Mouse (Mus musculus): ENCODE measurements around the gene Mbnl2.

Mbnl2 gene

DNA sequence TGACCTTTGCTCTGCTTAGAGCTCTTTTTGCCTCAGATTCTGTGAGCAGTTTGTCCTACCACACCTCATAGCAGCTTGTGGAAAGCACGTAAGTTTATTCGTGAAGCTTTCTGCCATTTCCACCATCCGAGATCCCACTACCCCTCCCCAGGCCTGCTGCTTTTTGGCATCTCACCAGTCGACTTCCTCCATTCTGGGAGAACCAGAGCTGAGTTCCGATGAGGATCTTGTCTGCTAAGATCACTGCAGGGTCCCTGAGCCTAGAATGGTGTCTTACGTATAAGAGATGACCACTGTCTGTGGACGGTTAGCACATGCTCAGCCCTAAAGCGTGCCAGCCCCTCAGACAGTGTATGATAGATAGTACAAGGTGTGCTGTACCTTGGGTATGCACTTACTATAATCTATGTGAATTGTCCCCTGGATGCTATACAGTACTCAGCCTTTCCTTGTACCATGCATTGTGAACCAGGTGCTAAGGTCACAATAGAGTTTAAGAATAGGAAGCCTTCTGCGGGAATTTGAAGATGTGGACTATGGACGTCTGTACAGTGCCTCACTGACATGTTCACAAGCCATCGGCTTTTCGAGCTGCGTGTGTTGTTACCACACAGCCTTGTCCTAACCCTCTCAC, 55.5 kb downstream of the Mbnl2 start:
- no peak for DNase-seq

DNA sequence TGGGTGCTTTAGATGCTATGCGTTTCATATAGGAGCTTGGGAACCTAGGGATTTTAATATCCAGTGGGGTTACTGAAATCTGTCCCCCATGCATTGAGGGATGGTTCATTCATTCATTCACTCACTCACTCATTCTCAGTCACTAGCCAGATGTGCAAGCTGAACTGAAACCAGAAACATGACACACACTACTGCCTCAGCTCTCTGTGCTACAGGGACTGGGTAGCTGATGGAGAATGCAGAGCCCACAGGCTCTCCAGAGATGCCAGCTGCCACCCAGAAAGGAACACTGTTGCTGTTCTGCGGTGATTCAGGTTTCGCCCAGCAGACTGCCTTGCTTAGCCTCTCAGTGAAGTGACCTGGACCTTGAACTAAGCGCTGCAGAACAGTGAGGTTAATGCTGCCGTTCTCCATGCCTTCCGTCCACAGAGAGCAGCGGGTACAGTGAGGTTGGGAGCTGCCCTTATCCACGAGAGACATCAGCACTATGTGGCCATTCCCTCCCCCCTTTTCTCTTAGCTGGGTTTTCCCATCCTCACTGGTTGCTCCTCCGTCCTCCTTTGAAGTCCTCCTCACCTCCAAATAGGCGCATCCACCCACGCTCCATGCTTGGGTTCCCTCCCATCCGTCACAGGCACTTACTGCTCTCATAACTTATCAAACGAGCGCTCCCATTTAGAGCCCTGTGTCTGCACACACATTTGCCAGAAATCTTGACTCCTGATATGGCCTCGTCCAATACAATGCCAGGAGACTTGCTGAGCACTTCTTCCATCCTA, 58.2 kb downstream of the Mbnl2 start:
- DNase-seq, result peak; percentile 20 to 21

DNA sequence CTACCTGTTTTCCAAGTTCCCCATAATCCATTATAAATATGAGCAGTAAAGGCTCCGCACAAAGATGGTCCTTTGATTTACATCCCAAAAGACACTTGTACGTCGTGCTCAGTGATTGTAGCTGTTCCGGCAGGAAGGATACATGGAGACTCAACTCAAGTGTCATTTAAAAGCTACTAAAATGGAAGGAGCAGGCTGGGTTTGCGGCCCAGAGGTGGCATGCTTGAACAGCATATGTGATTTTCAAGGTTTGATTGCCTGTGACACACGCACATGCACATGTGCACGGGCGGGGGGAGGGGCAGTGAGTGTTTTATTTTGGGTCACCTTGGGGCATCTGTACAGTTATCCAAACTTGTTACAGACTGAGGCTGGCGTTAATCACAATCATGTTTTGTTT, 59.9 kb downstream of the Mbnl2 start:
- no peak for DNase-seq

DNA sequence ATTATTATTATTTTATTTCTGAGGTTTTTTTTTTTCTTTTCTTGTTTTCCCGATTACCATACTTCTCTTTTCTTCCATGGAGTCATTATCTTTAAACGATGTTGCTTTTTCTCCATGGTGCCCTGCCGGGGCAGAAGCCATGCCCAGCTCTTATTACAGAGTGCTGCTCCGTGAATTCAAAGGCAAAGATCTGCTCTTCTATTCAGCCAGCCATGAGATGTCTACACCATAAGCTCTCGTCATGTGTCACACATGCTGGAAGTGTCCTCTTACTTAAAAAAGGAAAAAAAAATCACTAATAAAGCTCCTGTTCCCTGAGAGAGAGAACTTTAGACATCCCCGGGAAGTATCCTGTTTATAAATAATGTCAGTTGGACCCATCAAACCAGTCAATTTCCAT, 60.4 kb downstream of the Mbnl2 start:
- DNase-seq, result no peak

DNA sequence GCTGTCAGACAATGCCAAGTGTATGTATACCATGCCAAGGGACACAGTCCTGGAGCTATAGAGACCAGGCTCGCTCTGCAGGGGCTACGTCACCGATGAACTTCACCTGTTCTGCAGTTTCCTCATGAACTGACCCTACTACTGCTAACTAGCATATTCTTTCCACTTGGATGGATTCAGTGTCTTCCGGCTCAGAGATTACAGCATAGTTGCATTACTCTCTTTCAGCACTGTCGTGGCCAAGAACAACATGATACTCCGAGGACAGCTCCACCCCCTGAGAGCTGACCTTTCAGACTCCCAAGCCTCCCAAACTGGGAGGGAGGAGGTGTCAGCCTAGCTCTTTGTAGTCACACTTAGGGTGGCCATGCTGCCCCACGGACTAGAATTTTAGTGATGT, 60.9 kb downstream of the Mbnl2 start:
- DNase-seq, result no peak

DNA sequence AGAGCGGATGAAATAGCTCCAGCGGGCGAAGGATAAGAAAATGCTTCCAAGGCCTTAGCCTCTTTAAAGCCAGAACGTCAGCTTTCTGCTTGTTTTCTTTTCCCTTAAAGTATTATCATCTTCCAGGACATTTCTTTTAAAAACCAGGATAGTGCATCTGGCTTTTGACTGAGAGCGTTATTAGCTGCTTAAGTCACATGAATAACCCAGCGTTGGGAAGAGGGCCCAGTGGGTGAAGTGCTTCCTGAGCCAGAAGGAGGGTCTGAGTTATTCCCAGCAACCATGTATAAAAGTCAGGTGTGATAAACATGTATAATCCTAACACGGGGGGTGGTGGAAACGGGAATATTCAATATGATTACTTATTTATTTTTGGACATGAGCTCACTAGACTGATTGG, 61.4 kb downstream of the Mbnl2 start:
- DNase-seq, result no peak

DNA sequence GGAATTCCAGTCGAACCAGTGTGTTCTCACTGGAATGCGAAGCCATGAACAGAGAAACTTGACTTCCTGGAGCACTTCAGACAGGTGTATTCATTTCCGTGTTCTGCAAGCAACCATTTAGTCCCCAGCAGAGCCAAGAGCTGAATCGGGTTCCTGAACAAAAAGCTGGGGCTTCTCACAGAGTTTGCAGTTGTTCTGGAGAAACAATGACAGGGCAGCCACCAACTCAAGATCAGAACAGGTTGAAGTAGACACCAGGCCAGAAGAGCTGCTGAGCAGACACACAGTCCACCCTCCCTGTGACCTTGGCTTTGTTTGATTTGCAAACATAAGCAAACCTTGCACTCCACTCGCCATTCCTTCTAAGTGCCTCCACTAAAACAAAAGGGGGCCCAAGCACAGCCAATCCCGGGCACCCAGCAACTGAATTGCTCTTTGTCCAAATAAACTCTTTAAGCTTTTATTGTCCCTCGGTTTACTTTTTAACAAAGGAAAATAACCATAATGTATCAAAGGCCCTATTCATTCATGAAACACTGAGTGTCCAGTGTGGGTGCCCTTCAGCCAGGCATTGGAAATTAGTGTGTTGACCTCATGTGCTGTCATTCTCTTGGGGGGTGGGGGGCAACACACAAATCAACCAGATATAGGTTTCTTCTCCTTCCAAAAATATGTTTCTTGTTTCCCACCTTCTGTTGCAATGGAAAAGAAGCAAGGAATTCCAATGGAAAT, 62.4 kb downstream of the Mbnl2 start:
- no peak for DNase-seq

DNA sequence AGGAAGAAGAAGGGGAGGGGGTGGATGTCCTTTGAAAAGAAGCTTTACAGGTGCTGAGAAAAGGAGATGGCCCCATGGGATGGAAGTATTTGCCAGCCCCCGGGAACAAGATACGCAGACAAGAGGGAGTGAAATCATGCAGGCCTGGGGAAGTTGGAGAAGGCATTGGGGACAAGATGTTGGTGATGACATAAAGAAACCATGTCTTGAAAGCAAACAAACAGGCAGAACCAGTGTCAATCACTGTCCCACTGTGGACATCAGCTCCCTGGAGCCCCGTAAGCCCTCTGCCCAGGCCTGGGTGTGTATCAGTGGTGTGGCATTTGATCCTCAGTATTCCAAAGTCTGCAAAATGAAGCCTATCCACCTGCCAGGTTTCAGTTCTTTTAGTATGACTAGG, 63.2 kb downstream of the Mbnl2 start:
- no peak for DNase-seq

DNA sequence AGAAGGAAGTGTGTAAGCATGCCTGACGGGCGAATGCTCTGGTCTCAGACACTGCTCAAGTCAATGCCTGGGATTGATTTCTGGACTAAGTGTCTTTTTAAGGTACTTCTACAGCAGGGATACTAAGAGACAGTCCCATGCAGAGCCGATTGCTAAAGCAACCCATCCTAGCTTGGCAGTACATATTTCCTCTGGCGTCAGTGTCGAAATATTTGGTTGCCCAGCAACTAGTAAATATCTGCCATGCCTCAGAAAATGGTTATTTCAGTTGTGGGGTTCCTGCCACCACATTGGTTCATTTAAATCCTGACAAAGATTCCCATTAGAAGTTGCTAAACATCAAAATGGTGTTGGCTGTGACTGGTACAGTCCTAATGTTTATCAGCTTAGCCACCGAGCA, 66.4 kb downstream of the Mbnl2 start:
- DNase-seq, result no peak

DNA sequence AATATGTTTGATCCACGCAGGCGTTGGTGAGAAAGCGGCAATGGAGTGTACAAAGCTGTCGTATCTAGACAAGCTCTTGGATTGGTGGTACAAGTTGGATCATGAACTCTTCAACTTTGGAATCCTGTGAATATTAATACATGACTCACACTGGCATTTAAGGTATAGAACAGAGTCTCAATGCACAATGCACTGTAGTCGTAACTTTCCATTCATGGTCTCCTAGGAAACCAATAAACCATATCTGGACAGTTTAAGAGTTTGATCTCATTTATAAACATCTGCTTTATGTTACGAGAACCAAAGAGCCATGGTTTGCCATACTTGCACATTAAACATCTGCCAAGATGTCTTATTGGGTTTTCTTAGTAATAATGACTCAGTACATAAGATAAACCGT, 66.9 kb downstream of the Mbnl2 start:
- no peak for DNase-seq

DNA sequence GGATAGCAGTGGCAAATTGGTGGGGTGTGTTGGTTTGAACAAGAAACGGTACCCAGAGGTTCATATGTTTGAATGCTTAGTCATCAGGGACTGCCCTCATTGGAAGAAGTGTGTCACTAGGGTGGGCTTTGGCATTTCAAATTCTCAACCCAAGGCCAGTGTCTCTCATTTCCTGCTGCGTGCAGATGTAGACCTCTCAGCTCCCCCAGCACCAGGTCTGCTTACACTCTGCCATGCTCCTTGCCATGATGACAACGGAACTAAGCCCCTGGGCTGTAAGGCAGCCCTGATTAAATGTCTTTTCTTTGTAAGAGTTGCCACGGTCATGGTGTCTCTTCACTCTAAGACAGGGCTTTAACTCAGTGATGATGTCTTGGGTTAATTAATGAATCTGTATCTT, 69.2 kb downstream of the Mbnl2 start:
- DNase-seq, result no peak

DNA sequence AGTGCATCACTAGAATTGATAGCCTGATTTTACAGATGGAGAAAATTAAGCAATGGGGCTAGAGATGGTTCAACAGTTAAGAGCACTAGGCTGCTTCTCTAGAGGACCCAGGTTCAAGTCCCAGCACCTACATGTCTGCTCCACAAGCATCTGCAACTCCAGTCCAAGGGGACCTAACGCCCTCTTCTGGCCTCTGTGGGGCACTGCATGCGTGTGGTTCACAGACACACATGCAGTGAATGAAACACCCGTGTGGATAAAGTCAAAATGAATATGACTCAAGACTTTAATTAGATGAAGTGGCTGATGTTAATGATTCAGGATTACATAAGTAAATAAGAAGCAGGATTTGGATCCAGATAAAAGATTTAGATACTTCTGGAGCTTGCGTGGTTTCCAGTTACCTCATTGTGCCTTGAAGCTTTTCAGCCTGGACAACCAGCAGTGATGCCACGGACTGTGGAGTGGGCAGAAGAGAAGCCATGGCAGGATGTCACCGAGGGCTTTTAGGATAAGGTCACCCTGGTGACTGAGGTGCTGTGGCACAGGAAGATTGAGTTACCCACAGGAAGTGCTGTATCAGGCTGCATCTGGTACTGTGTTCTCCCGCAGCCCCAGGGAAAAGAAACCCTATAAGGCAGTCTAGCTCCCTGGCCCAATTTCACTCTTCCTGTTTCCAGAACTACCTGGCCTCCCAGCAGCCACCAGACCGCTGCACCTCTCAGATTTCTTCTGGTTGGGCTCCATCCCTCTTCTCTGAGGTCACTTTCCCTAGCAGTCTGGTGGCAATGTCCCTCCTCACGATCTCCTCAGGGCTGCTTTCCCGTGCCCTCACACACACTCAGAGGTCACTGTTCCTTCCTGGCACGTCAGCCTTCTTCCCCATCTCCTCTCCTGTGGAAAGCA, 72.2 kb downstream of the Mbnl2 start:
- DNase-seq, result peak; percentile 28 to 37

DNA sequence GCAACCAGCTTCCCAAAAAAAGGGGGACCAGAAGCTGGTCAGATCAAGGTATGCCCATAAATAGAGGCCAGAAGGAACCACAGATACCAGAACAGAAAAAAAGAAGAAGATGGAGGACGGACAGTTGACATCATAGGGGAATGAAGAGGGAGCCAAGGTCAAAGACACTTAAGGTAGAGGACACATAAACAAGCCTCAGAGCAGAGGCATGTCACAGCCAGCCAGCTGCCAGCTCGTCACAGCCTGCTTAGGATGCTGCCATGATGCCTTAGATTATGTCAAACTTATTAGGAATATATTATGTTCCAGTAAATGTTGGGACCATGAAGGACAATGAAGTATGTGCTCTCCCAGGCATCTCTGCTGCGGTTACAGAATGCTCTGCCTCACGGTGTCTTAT, 73.9 kb downstream of the Mbnl2 start:
- DNase-seq, result no peak

DNA sequence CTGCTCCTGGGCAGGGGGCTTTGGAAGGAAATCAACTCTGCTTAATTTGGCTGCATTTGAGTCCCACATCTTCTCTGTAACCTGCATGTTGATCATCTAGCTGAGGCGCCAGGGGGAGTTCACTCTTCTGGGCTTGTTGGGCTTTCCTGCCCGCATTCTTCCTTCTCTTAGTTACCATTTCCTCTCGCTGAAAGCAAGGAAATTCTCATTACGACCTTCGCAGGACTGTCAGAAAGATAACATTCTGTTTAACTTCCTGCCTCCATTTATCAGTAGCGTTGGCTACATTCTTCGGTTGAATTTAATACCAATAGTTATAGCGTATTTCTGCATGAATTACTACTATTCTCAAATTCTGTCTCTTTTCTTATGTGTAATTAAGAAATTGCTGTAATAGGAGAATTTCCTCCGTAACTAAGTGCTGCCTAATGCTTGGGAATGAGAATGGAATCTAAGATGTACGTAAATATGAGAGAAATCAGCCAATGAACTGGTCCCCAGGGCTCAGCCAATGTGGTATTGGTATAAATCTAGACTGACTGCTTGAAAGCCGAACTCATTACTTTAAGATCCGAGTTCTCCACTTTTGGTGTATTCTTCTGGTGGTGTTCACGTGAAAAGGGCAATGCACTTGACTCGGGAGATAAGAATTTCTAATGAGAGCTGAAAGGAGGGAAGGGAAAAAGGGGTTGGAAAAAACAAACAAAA, 76.8 kb downstream of the Mbnl2 start:
- no peak for DNase-seq

DNA sequence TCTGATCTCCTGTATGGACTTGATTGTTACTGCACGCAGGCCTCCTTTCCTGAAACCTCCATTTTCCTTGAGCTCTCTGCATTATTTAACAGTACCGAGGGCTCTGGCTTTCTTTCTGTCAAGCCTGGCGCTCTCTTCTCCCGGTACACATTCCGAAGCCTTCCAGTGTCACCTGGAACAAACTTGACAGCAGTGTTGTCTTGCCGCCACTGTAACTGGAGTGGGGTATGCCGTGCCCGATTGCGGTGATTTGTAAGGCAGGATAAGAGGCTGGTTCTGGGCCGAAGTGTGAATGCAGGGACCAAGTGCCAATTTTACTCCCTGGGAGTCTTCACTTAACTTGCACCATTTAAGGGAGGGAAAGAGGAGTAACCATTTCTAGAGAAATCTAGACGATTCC, 77.7 kb downstream of the Mbnl2 start:
- no peak for DNase-seq

DNA sequence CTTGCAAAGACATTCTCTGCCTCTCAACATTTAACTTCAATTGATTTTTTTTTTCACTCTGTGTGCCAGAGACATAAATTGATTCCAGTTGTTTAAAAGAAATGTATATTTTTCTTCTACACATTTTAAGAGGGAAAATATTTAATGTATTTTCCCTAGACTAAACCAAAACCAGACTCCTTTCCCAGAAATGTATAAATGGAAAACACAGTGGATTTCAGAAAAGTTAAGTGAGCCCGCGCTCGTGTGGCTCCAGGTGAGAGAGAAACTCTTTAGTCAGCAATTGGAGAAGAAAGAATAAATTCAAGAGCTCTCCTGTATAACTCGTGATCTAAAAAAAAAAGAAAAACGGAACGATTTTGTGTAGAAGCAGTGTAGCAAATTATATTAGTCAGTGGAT, 79.1 kb downstream of the Mbnl2 start:
- no peak for DNase-seq

DNA sequence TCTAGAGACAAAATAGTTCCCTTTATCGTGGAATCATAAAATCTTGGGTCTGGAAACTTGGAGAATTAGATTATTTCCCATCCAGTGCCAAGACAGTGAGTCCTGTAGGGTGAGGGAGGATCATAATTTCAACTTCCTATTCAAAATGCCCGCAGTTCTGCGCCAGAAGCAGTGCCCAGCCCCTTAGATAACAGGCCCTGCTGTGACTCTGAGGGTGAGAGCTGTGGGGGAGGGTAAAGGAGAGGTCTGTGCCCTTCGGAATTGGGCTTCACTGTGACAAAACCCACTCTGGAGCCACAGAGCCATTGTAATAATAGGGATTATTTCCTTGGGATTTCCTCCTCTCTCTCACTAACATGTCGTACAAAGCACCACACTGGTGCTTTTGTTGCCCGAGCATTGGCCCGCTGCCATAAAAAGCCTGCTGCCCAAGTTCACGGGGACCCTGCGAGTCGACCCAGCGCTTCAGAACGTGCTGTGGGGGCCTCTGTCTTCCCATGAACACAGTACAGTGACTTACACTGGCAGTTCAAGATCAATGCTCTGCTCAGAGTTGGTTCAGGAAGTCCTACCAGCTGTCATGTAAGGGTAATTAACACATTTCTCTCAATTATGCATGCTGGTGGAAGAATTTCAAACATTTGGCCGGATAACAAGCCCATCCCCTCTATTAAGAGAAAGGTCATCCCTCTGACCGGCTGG, 79.7 kb downstream of the Mbnl2 start:
- no peak for DNase-seq

DNA sequence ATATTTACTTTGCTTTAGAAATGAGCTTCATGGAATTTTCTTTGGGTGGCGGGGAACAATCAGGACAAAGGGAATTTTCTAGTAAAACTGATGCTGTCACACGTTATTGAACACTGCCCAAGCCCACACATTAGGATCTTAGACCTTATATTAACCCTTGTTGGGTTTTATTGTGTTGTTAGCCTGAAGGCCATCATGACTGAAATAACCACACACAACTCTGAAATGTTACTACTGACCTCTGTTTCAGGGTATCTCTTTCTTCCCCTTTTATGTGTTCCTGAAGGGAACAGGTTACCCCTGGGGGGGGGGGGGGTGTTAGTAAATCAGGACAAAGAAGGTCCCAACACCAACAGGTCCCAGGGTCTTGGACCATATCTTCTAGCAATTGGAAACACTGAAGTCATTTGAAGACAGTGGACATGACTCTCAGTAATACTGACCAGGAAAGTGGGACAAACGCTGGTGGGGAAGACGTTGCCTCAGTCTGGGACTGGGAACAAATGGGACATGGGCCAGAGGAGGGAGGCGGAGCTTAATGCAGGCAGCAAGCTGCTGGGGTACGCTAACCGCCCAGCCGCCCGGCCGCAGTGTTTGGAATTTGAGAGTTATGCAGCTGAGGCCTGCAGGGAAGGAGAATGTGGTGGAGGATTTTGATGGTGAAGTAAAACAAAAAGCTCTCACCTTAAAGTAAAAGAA, 80.4 kb downstream of the Mbnl2 start:
- no peak for DNase-seq

DNA sequence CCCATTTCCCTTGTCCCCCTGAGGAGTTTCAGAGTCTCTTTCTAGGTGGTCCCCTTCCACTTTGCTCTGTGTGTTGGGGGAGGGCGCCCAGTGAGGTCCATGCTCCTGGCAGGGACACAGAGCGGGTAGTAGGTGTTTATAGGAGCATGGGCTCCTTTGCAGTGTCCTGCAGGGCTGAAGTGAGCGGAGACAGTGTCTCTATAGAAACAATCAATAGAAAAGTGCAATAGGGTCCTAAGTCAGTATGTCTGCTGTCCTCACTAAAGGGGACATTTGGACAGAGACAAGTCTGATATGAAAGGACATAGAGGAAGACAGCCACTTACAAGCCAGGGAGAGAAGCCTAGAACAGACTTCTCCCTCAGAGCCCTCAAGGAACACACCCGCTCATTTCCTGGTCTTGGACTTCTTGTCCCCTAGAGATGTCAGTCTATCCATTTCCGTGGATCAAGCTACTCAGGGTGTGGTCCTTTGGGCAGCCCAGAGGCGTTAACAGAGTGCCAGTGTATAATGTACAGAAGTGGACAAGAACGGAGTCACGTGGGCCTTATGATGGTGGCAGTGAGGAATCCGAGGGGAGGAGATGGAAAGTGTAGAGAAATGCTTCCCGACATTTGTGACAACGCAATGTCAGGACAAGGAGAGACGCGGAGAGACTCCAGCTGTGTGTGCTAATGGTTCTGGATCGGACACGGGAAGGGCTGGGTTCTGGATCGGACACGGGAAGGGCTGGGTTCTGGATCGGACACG, 82.0 kb downstream of the Mbnl2 start:
- no peak for DNase-seq

DNA sequence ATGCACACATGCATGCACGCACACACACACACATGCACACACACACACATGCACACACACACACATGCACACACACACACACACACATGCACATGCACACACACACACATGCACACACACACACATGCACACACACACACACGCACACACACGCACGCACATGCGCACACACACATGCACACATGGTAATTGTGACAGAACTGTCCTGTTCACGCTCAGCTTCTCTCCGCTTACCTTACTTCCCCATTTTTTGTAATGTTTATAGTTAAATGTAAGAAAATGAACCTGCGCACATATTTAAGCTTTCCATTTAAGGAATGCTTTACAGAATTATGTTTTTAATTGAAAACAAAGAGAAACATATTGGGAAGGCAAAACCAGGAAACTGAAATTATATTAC, 84.1 kb downstream of the Mbnl2 start:
- peak; percentile 32 to 42 for DNase-seq

Measured in B cell, adult 2 months (primary cell).